Mouse (Mus musculus) spleen, adult 12 weeks (tissue): ENCODE measurements around the gene Usp17lb.
"Not testable (repeated sequence)": the region's sequence is repeated elsewhere in the genome, so short reads cannot be mapped to it uniquely, and the experiment has no call there.

Experiments used
- DNase-seq: peaks from one replicate; pipeline ENCODE4 v3.0.0; 2022; ENCODE audit warnings: low spot score

Gene Usp17lb

DNA sequence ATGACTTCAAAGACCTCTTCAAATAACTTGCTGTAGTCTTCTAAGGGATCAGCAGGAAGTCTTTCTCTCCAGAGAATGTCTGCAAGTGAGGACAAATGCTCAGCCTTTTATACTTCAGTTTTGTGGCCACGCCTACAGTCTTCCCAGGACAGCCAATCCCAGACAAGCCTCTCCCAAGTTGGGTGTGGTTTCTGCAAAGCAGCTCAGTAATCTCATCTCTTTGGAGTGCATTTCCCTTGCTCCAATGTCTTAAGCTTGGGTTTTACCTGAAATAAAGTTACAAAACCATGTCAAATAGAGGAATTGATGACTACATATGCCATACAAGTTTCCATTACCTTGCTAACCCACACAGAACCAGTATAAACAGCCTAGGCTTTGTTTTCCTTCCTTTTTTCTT lies at the start of gene Usp17lb:
Usp17lb (minus strand) TSS at position 101 of the 400 bp plus-strand sequence.
- DNase-seq = no peak

DNA sequence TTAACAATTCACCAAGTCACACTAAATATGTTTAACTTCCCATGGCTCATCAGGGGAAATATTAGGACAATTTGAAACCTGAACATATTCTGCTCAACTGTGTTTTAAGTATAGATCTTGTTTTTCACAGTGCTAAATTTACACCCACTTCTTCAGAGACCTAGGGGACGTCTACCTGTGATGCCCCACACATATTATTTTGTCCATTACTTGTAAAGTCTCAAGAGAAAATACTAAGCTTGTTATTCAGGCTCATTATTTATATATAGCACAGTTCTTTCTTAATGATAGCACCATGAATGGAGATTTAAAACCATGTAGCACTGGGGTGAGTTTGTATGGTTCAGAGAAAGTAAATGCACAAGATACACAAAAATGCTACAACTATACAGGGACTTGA lies 35.3 kb upstream of the Usp17lb start, which contains the start of gene Olfr665:
Olfr665 (plus strand) TSS at position 301 of the 400 bp plus-strand sequence.
- DNase-seq = no peak

GRCm38 (mm10) chr7:104861381-104861780 lies 19.0 kb upstream of the Usp17lb start:
- no peak for DNase-seq

DNA sequence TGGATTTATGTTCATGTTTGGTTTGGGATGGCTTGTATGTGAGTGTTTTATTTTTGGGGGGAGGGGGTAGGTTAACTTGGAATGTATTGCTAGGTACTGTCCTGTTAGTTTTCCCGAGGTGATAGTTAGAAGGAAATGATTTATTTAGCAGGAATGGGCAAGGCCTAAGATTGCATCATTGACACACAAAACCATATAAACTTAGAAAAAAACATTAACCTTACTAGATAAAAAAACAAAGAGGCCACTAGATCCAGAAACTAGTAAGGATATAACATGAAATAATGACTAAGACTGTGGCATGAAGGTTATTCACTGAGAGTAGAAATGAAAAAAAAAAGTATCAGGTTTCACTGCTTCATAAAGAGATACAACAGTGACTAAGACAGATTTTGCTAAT lies 15.3 kb upstream of the Usp17lb start:
- DNase-seq = no peak

GRCm38 (mm10) chr7:104856709-104857108 lies 14.3 kb upstream of the Usp17lb start, which contains the start of gene Usp17la:
Gene Usp17la (plus strand): TSS chr7:104857009.
- not testable (repeated sequence) for DNase-seq

- no peak for DNase-seq
Observed at GRCm38 (mm10) chr7:104855248-104855750, 12.9 kb upstream of the Usp17lb start.

- DNase-seq = not testable (repeated sequence)
Observed at GRCm38 (mm10) chr7:104851546-104851945, 9.1 kb upstream of the Usp17lb start.

DNA sequence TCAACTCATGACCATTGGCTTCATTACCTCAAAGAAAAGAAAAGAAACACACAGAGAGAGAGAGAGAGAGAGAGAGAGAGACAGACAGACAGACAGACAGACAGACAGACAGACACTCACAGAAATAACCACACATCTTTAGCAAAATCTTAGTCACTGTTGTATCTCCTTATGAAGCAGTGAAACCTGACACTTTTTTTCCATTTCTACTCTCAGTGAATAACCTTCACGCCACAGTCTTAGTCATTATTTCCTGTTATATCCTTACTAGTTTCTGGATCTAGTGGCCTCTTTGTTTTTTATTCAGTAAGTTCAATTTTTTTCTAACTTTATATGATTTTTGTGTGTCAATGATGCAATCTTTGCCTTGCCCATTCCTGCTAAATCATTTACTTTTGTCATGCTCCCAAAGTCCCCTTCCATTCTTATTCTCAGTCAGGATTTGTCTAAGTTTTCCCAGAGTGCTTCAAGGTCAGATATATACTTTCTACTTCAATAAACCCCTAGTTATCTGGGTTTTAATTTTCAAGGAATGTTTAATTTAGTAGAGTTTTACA lies 1.4 kb upstream of the Usp17lb start:
- DNase-seq = no peak

DNA sequence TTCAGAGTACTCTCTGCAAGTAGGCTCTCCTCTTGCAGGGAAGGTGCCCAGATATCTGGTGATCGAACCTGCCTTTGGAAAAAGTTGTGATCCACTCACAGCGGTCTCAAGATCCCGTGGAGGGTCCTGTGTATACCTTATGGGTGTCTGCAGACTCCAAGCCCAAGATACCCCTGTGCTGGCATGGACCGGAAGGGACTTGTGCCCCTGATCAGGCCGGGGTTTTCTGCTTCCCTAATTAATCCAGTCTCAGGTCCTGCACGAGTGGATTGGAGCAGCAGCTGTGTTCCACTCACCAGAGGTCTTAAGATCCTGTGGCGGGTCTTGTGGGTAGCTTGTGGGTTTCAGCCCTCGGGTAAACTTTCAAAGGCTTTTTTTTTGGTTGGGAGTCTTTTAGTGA lies 32.1 kb downstream of the Usp17lb start:
- DNase-seq = not testable (repeated sequence)

DNA sequence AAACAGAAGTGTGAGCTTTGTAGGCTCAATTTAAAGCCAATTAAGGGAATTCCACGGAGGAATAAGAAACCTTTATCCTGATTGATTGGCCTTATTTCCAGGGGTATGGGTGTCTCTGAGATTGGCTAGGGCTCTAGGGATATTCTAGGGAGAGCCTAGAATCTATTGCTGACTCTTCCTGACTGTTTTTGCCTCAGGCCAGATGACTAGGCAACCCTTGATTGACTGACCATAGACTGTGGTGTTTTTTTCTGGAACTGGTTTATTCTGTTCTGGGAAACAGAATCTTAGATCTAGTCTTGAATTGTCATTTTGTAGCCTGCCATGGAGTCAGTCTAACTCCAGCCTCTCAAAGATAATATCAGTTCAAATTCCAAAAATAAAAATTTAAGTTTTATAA lies 51.6 kb downstream of the Usp17lb start:
- no peak for DNase-seq
